Mouse (Mus musculus): ENCODE data around the gene BC049352. TPM values are rescaled to one million over a fixed set of nuclear protein-coding genes. Genes with fewer than 3 reads are reported as not detected.

The BC049352 gene
- polyA plus RNA-seq, 1 experiment from 2014 or later, result not detected

DNA sequence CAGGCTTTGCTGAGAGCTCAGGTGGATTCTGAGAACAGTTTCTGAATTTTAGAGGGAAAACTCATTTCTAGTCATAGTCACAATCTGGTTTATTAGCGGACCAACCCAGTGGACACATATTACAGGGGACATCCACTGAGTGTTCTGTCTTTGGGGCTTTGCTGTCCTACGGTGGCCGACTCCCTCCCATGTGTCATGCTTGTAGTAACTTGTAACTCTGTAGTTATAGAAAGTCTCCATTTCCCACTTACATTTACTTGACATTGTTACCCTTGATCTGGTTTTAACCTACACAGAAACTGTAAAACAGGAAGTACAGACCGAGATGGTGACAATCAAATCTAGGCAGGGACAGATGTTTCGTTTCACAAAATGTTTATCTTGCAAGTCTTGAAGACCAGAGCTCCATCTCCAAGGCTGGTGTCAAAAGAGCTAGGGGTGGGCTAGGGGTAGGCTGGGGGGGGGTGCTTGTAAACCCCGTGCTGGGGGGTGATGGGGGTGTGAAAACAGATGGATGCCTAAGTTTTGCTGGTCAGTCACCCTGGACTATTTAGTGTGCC lies 53.9 kb downstream of the BC049352 start:
- no peak overlapping the region for H3K9ac ChIP-seq (ENCODE audit: low read length)
- no peaks in the 10 kb centered on the region for H3K27me3 ChIP-seq (ENCODE audit: control insufficient read depth, insufficient read depth, low read length)
- DNase-seq (ENCODE audit: low spot score, missing footprints) (no peak), ATAC-seq (ENCODE audit: low FRiP score) (no peak)
- no peaks in the 10 kb centered on the region for H3K4me1 ChIP-seq (ENCODE audit: control insufficient read depth, insufficient read depth, low read length)
- no peak overlapping the region for H3K27ac ChIP-seq (ENCODE audit: low read depth, low read length)
- 83% methylated on average over 6 of the region's 6 CpGs for WGBS
- H3K36me3 ChIP-seq (ENCODE audit: control insufficient read depth, insufficient read depth, low read length), result no peaks in the 10 kb centered on the region
- no peaks in the 10 kb centered on the region for H3K9me3 ChIP-seq (ENCODE audit: control insufficient read depth, low read length)
- H3K4me2 ChIP-seq, result no peak overlapping the region
- H3K4me3 ChIP-seq (ENCODE audit: low read depth, low read length), result no peak overlapping the region

DNA sequence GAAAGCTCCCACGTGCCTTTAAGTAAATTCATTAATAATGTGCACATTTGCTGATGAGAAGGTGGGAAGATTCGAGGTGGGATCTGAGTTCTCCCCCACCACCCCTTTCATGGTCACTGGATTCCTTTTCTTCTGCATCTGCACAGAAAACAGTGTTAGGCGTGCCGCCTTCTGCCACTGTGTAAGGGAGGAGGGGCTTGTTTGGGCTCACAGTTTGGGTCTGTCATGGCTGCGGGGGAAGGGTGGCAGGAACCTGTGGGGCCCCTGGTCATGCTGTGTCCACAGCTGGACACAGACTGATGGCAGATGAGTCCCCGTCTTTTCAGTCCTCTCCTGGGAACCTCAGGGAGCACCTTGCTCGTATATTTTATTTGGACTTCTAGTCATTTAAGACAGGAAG lies 54.9 kb downstream of the BC049352 start:
- Histone ChIP-seq H3K4me2 (no peak overlapping the region), H3K36me3 (ENCODE audit: control insufficient read depth, insufficient read depth, low read length) (no peaks in the 10 kb centered on the region), H3K9me3 (ENCODE audit: control insufficient read depth, low read length) (no peaks in the 10 kb centered on the region), H3K4me3 (ENCODE audit: low read depth, low read length) (no peak overlapping the region), H3K9ac (ENCODE audit: low read length) (no peak overlapping the region), H3K4me1 (ENCODE audit: control insufficient read depth, insufficient read depth, low read length) (no peaks in the 10 kb centered on the region), H3K27me3 (ENCODE audit: control insufficient read depth, insufficient read depth, low read length) (no peaks in the 10 kb centered on the region), H3K27ac (ENCODE audit: low read depth, low read length) (no peak overlapping the region)
- DNase-seq (ENCODE audit: low spot score, missing footprints) (peak; percentile 28), ATAC-seq (ENCODE audit: low FRiP score) (no peak)
- WGBS, result 53% methylated on average over 7 of the region's 7 CpGs

DNA sequence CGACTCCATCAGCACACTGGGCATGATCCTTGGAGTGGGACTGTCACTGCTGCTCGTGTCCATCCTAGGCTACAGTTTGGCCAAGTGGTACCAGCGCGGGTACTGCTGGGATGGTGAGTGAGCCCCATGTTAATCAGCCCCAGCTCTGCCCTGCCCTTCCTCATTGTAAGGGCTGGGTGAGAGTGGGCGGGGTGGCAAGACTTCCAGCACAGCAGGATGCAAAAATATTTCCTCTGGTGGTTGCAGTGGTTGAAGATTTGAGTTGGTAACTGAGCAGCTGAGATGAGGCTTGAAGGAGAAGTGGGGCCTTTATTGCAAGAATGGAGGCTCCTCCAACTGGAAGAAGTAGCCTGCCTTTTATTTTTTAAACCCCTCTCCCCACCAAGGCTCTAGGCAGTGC lies 59.6 kb downstream of the BC049352 start:
- DNase-seq (ENCODE audit: low spot score, missing footprints), result no peak
- ATAC-seq (ENCODE audit: low FRiP score), result no peak
- 82% methylated on average over 5 of the region's 5 CpGs for WGBS
- Histone ChIP-seq H3K27ac (ENCODE audit: low read depth, low read length) (no peak overlapping the region), H3K27me3 (ENCODE audit: control insufficient read depth, insufficient read depth, low read length) (no peaks in the 10 kb centered on the region), H3K4me1 (ENCODE audit: control insufficient read depth, insufficient read depth, low read length) (no peaks in the 10 kb centered on the region), H3K36me3 (ENCODE audit: control insufficient read depth, insufficient read depth, low read length) (no peaks in the 10 kb centered on the region), H3K4me2 (no peak overlapping the region), H3K9me3 (ENCODE audit: control insufficient read depth, low read length) (no peaks in the 10 kb centered on the region), H3K9ac (ENCODE audit: low read length) (no peak overlapping the region), H3K4me3 (ENCODE audit: low read depth, low read length) (no peak overlapping the region)

DNA sequence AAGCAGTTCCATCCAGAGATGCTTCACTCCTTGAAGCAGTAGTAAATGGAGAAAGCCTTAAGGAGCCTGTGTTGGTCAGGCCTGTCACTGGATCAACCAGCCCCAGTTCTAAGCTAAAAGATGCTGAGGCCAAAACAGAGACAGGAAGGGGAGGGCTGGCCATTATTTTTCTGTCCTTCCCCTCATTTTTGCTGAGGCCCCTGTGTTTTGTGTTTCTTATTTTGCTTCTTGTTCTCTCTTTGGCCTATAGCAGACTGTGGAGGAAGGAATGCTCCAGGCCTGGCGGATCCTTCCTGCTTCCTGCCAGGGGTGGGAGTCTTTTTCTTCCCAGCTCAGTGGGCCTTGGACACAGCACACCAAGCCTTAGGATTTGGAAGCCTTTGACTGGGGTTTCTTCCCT lies 63.6 kb downstream of the BC049352 start:
- H3K4me3 ChIP-seq (ENCODE audit: low read depth, low read length), result no peak overlapping the region
- WGBS, result 63% methylated on average over 1 of the region's 1 CpGs
- ATAC-seq (ENCODE audit: low FRiP score) (no peak), DNase-seq (ENCODE audit: low spot score, missing footprints) (no peak)
- no peak overlapping the region for H3K4me2 ChIP-seq
- no peaks in the 10 kb centered on the region for H3K4me1 ChIP-seq (ENCODE audit: control insufficient read depth, insufficient read depth, low read length)
- no peaks in the 10 kb centered on the region for H3K27me3 ChIP-seq (ENCODE audit: control insufficient read depth, insufficient read depth, low read length)
- no peaks in the 10 kb centered on the region for H3K9me3 ChIP-seq (ENCODE audit: control insufficient read depth, low read length)
- H3K36me3 ChIP-seq (ENCODE audit: control insufficient read depth, insufficient read depth, low read length), result no peaks in the 10 kb centered on the region
- H3K27ac ChIP-seq (ENCODE audit: low read depth, low read length), result no peak overlapping the region
- no peak overlapping the region for H3K9ac ChIP-seq (ENCODE audit: low read length)

DNA sequence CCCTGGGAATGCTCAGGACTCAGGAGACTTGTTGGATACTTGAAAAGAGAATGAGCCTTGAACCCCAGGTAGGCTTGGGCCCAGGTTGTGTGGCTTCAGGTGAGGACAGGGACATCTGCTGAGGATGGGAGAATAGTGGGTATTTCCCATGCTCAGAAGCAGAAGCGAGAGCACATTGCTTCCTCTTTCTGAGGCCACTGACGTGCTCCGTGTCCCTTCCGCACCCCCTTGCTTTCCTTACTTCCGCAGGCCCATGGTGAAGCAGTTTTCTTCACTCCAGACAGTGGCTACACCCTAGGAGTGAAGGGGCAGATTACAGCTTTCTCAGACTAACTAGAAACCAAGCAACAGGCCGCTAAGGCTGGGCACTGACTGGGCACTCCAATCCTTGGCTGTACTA lies 64.3 kb downstream of the BC049352 start:
- DNase-seq (ENCODE audit: low spot score, missing footprints), result peak; percentile 12
- Histone ChIP-seq H3K4me2 (no peak overlapping the region), H3K36me3 (ENCODE audit: control insufficient read depth, insufficient read depth, low read length) (no peaks in the 10 kb centered on the region), H3K27me3 (ENCODE audit: control insufficient read depth, insufficient read depth, low read length) (no peaks in the 10 kb centered on the region), H3K9me3 (ENCODE audit: control insufficient read depth, low read length) (no peaks in the 10 kb centered on the region), H3K27ac (ENCODE audit: low read depth, low read length) (no peak overlapping the region), H3K4me1 (ENCODE audit: control insufficient read depth, insufficient read depth, low read length) (no peaks in the 10 kb centered on the region), H3K4me3 (ENCODE audit: low read depth, low read length) (no peak overlapping the region), H3K9ac (ENCODE audit: low read length) (no peak overlapping the region)
- 92% methylated on average over 6 of the region's 6 CpGs for WGBS
- no peak for ATAC-seq (ENCODE audit: low FRiP score)

DNA sequence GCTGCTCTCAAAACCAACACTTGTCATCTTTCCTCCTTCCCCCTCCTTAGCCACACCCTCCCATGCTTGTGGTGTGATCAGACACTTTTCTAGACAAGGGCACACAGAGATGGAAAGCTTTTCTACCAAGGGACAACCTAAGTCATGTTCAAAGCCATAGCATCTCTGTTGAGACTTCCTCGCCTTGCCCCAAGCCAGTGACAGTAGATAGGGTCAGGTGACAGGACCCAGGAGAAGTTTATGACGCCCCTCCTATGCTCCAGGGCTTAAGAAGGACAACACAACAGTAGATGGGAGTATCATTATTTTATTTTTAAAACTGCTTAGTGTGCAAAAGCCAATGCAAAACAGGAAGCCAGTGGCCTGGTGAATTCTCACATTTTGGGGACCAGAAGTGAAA lies 65.7 kb downstream of the BC049352 start:
- 71% methylated on average over 2 of the region's 2 CpGs for WGBS
- Histone ChIP-seq H3K27ac (ENCODE audit: low read depth, low read length) (no peak overlapping the region), H3K4me2 (no peak overlapping the region), H3K27me3 (ENCODE audit: control insufficient read depth, insufficient read depth, low read length) (no peaks in the 10 kb centered on the region), H3K9me3 (ENCODE audit: control insufficient read depth, low read length) (no peaks in the 10 kb centered on the region), H3K4me3 (ENCODE audit: low read depth, low read length) (no peak overlapping the region), H3K4me1 (ENCODE audit: control insufficient read depth, insufficient read depth, low read length) (no peaks in the 10 kb centered on the region), H3K9ac (ENCODE audit: low read length) (no peak overlapping the region), H3K36me3 (ENCODE audit: control insufficient read depth, insufficient read depth, low read length) (no peaks in the 10 kb centered on the region)
- no peak for ATAC-seq (ENCODE audit: low FRiP score)
- peak; percentile 35 for DNase-seq (ENCODE audit: low spot score, missing footprints)

DNA sequence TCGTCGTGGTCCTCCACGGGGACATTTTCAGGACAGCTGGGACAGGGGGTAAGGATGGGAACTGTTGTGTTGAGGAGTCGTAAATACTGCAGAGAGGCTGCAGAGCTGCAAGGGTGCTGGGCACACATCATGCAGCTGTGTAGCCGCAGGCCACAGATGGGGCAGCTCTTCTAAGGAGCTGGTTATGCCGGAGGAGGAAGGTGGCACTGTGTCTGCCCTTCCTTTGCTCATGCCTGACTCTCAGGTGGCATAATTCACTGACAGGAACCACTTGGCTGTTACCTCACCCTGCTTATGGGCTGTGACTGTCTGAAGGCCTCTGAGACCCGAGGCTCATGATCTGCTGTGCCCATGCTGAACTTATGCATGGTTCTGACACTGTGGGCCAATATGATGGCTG lies 68.5 kb downstream of the BC049352 start:
- Histone ChIP-seq H3K9ac (ENCODE audit: low read length) (no peak overlapping the region), H3K4me3 (ENCODE audit: low read depth, low read length) (no peak overlapping the region), H3K27me3 (ENCODE audit: control insufficient read depth, insufficient read depth, low read length) (no peaks in the 10 kb centered on the region), H3K27ac (ENCODE audit: low read depth, low read length) (no peak overlapping the region), H3K4me2 (no peak overlapping the region), H3K4me1 (ENCODE audit: control insufficient read depth, insufficient read depth, low read length) (no peaks in the 10 kb centered on the region), H3K36me3 (ENCODE audit: control insufficient read depth, insufficient read depth, low read length) (no peaks in the 10 kb centered on the region), H3K9me3 (ENCODE audit: control insufficient read depth, low read length) (no peaks in the 10 kb centered on the region)
- DNase-seq (ENCODE audit: low spot score, missing footprints), result no peak
- ATAC-seq (ENCODE audit: low FRiP score), result no peak
- WGBS, result 89% methylated on average over 7 of the region's 7 CpGs

DNA sequence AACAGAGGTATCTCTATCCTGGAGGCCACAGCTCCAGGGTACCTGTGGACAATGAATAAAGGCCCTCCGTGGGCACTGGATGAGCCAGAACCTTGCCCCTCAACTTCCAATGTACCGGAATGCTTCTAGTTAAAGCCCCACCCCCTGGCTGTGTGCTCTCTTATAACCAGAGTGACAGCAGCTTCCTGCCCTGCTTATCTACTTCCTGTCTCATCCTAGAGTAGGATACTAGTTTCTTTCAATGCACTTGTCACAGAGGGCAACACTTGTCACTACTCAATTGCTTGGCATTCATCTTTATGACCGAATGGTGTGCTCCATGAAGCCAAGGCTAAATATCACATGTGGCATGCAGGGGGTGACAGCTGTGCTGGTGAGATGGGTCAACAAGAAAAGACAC lies 69.5 kb downstream of the BC049352 start:
- Histone ChIP-seq H3K4me1 (ENCODE audit: control insufficient read depth, insufficient read depth, low read length) (no peaks in the 10 kb centered on the region), H3K4me3 (ENCODE audit: low read depth, low read length) (no peak overlapping the region), H3K9ac (ENCODE audit: low read length) (no peak overlapping the region), H3K9me3 (ENCODE audit: control insufficient read depth, low read length) (no peaks in the 10 kb centered on the region), H3K4me2 (no peak overlapping the region), H3K27me3 (ENCODE audit: control insufficient read depth, insufficient read depth, low read length) (no peaks in the 10 kb centered on the region), H3K27ac (ENCODE audit: low read depth, low read length) (no peak overlapping the region), H3K36me3 (ENCODE audit: control insufficient read depth, insufficient read depth, low read length) (no peaks in the 10 kb centered on the region)
- no peak for ATAC-seq (ENCODE audit: low FRiP score)
- 90% methylated on average over 3 of the region's 3 CpGs for WGBS
- no peak for DNase-seq (ENCODE audit: low spot score, missing footprints)

DNA sequence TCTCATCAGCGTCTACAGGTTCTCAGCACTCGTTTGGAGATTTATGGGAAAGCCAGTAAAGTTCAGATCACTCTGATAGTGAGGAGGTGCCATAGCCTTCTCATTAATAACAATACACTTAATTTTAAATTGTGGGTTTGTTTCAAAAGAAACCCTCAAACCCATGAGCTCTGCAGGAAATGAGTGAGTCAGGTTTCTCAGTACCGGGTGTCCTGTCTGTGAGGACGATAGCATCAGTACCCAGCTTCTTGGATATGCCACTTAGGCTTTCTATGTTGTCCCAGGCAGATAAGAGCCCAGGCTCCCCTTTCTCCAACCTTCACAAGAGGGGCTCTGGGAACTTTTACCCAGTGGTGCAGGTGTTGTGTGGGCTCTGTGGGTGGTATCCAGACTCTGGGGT lies 70.2 kb downstream of the BC049352 start:
- Histone ChIP-seq H3K4me1 (ENCODE audit: control insufficient read depth, insufficient read depth, low read length) (no peaks in the 10 kb centered on the region), H3K27ac (ENCODE audit: low read depth, low read length) (no peak overlapping the region), H3K4me3 (ENCODE audit: low read depth, low read length) (no peak overlapping the region), H3K36me3 (ENCODE audit: control insufficient read depth, insufficient read depth, low read length) (no peaks in the 10 kb centered on the region), H3K9me3 (ENCODE audit: control insufficient read depth, low read length) (no peaks in the 10 kb centered on the region), H3K27me3 (ENCODE audit: control insufficient read depth, insufficient read depth, low read length) (no peaks in the 10 kb centered on the region), H3K9ac (ENCODE audit: low read length) (no peak overlapping the region), H3K4me2 (no peak overlapping the region)
- DNase-seq (ENCODE audit: low spot score, missing footprints) (no peak), ATAC-seq (ENCODE audit: low FRiP score) (no peak)
- WGBS, result 82% methylated on average over 4 of the region's 4 CpGs

DNA sequence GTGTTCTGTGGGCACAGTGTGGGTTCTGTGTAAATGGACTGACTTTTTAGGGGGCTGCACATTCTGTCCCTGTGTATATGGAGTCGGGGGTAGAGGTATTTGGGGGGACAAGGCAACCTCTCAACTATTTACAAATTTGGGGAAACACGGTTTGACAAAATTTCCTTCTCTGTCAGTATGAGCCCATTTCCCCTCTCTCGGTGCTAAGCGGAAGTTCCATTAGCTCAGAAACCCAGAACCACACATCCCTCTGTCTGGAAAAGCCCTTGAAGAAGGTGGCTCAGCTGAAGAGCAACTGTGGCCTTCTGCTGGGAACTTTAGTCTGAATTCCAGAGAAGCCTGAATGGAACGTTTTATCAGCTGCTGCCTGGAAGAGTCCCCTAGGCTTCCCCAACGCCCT lies 70.6 kb downstream of the BC049352 start:
- H3K9ac ChIP-seq (ENCODE audit: low read length), result no peak overlapping the region
- no peak overlapping the region for H3K27ac ChIP-seq (ENCODE audit: low read depth, low read length)
- no peaks in the 10 kb centered on the region for H3K9me3 ChIP-seq (ENCODE audit: control insufficient read depth, low read length)
- H3K4me2 ChIP-seq, result no peak overlapping the region
- DNase-seq (ENCODE audit: low spot score, missing footprints), result no peak
- no peak for ATAC-seq (ENCODE audit: low FRiP score)
- no peaks in the 10 kb centered on the region for H3K4me1 ChIP-seq (ENCODE audit: control insufficient read depth, insufficient read depth, low read length)
- no peaks in the 10 kb centered on the region for H3K36me3 ChIP-seq (ENCODE audit: control insufficient read depth, insufficient read depth, low read length)
- H3K27me3 ChIP-seq (ENCODE audit: control insufficient read depth, insufficient read depth, low read length), result no peaks in the 10 kb centered on the region
- WGBS, result 84% methylated on average over 6 of the region's 6 CpGs
- H3K4me3 ChIP-seq (ENCODE audit: low read depth, low read length), result no peak overlapping the region

All from midbrain, embryonic 11.5 days (tissue).